In genomic region chr8:121949941-121950748, GRCm38 (mm10) we compare ENCODE assay signal across 8 mouse cellular contexts. TPM values are rescaled to one million over a fixed set of nuclear protein-coding genes. Genes with fewer than 3 reads are reported as not detected.
DNase-seq lines count a peak whose midpoint lies in the region; ATAC-seq and TF ChIP-seq lines count a peak whose summit lies in the region.

No protein-coding gene starts in this region.

- in situ Hi-C loops in Patski (cut with MboI; ENCODE audit: low pct_unique_long_range_greater_than_20kb) = loop anchor here (25.0 kb wide), 1 partner anchor 238 kb away; no protein-coding TSS in a partner anchor

- POLR2A ChIA-PET in Patski (lab: Charles Lee) = no interaction called here

- peaks cover 12% of the 10 kb centered on the region for H3K36me3 ChIP-seq in hindbrain, embryonic 13.5 days

- H3K9me3 ChIP-seq in hindbrain, embryonic 13.5 days = no peaks in the 10 kb centered on the region

- CTCF ChIA-PET in Patski (lab: Charles Lee) = no interaction called here

- peak; percentile 78 for ATAC-seq in Patski
- ATAC-seq in hindbrain, embryonic 13.5 days (ENCODE audit: low FRiP score) = peak; percentile 96

- TF ChIP-seq CTCF in Patski (IDR thresholded peaks at IDR 0.05) = no peak

- peak; percentile 98 for DNase-seq in Patski (ENCODE audit: low read depth, low spot score)
- DNase-seq in cerebellum, postnatal 14 days = peak; percentile 99
- DNase-seq in frontal cortex, postnatal 14 days (ENCODE audit: low spot score in 2 of 2) = peak; percentile 97 to 98
- peak; percentile 91 to 96 for DNase-seq in layer of hippocampus, postnatal 25 days (ENCODE audit: extremely low spot score in 1 of 2, low spot score in 1 of 2)
- DNase-seq in lung, postnatal 25 days (ENCODE audit: low spot score) = peak; percentile 98
- DNase-seq in retina, embryonic 14.5 days (ENCODE audit: low spot score) = peak; percentile 98
- DNase-seq in thymus, postnatal 4 days = peak; percentile 100

- peaks cover 53% of the 10 kb centered on the region for H3K4me1 ChIP-seq in hindbrain, embryonic 13.5 days (replicated peaks)

- H3K4me3 ChIP-seq in hindbrain, embryonic 13.5 days = peak overlapping the region; percentile 72

- WGBS in hindbrain, embryonic 13.5 days = under 1% methylated on average over 55 of the region's 66 CpGs

- H3K27ac ChIP-seq in hindbrain, embryonic 13.5 days = peak overlapping the region; percentile 97

- H3K4me2 ChIP-seq in hindbrain, embryonic 13.5 days = peak overlapping the region; percentile 92

- H3K9ac ChIP-seq in hindbrain, embryonic 13.5 days = peak overlapping the region; percentile 99

- H3K27me3 ChIP-seq in Patski = no peaks in the 10 kb centered on the region
- no peaks in the 10 kb centered on the region for H3K27me3 ChIP-seq in hindbrain, embryonic 13.5 days

RNA-seq across cellular contexts. Expression of gene Banp, which starts 0.6 kb away (rescaled TPM):
- 45.2 TPM for polyA plus RNA-seq in Patski (2021)
- 50.3 and 59.0 TPM in 2 replicates for polyA plus RNA-seq in hindbrain, embryonic 13.5 days (2015; fragmentation: Nextera tagmentation; extraction: Ambion mirVana)
- total RNA-seq in layer of hippocampus, postnatal 25 days (2021) = 10 to 100 TPM; 39.4 to 41.7 TPM

RNA-seq across cellular contexts. Expression of gene Car5a, which starts 5.4 kb away (rescaled TPM):
- polyA plus RNA-seq in Patski (2021) = not detected
- polyA plus RNA-seq in hindbrain, embryonic 13.5 days (2015; fragmentation: Nextera tagmentation; extraction: Ambion mirVana) = 0.19 and 0.43 TPM in 2 replicates
- total RNA-seq in layer of hippocampus, postnatal 25 days (2021) = not detected

RNA-seq across cellular contexts. Expression of gene Slc7a5, which starts 42.7 kb away (rescaled TPM):
- 164 TPM for polyA plus RNA-seq in Patski (2021)
- 37.9 and 39.7 TPM in 2 replicates for polyA plus RNA-seq in hindbrain, embryonic 13.5 days (2015; fragmentation: Nextera tagmentation; extraction: Ambion mirVana)
- total RNA-seq in layer of hippocampus, postnatal 25 days (2021) = 10 to 100 TPM; 66.6 to 75.5 TPM

Comparison
In these comparisons a context has a peak if more than half of its experiments do, and no peak if none do; other contexts are left out.
1. Peak in every context shown above with its lines: DNase-seq, ATAC-seq, H3K4me3 ChIP-seq and H3K27ac ChIP-seq.